Mouse (Mus musculus) splenic B cell, adult 2 months (primary cell): Measurements from ENCODE around the gene Dph2.

ENCODE experiments used
- DNase-seq: peaks from one replicate; pipeline ENCODE4 v3.0.0-alpha.2; 2011; ENCODE audit warnings: low read depth, low spot score
- H3K27me3 ChIP-seq: 2 replicates; pipeline ENCODE4 v1.6.1; 2012; ENCODE audit warnings: mild to moderate bottlenecking, low read length, moderate library complexity, mixed read lengths; ENCODE audit not compliant: control insufficient read depth, poor library complexity, insufficient read depth, severe bottlenecking
- H3K36me3 ChIP-seq: 2 replicates; pipeline ENCODE4 v1.6.1; 2012; ENCODE audit warnings: mild to moderate bottlenecking, low read length, moderate library complexity, mixed read lengths; ENCODE audit not compliant: control insufficient read depth, poor library complexity, insufficient read depth, severe bottlenecking

Dph2 gene

GRCm38 (mm10) chr4:117847011-117847410, 44.8 kb downstream of the Dph2 start:
- H3K27me3 ChIP-seq = no peaks in the 10 kb centered on the region
- DNase-seq = no peak
- H3K36me3 ChIP-seq = no peaks in the 10 kb centered on the region

- no peak for DNase-seq
- H3K27me3 ChIP-seq = no peaks in the 10 kb centered on the region
- H3K36me3 ChIP-seq = no peaks in the 10 kb centered on the region
These were observed 45.6 kb downstream of the Dph2 start for GRCm38 (mm10) chr4:117846261-117846660.

- H3K36me3 ChIP-seq = no peaks in the 10 kb centered on the region
- DNase-seq = no peak
- H3K27me3 ChIP-seq = no peaks in the 10 kb centered on the region
These were observed 46.5 kb downstream of the Dph2 start for GRCm38 (mm10) chr4:117845316-117845715.

- no peaks in the 10 kb centered on the region for H3K27me3 ChIP-seq
- no peak for DNase-seq
- H3K36me3 ChIP-seq = no peaks in the 10 kb centered on the region
These were observed 47.4 kb downstream of the Dph2 start for GRCm38 (mm10) chr4:117844467-117844866.

- no peaks in the 10 kb centered on the region for H3K36me3 ChIP-seq
- DNase-seq = no peak
- no peaks in the 10 kb centered on the region for H3K27me3 ChIP-seq
These were observed 48.7 kb downstream of the Dph2 start for GRCm38 (mm10) chr4:117843101-117843500.

- H3K36me3 ChIP-seq = no peaks in the 10 kb centered on the region
- H3K27me3 ChIP-seq = no peaks in the 10 kb centered on the region
- DNase-seq = no peak
These were observed 50.3 kb downstream of the Dph2 start for GRCm38 (mm10) chr4:117841566-117841965.

- Histone ChIP-seq H3K36me3 (no peaks in the 10 kb centered on the region), H3K27me3 (no peaks in the 10 kb centered on the region)
- DNase-seq = no peak
These were observed 51.0 kb downstream of the Dph2 start for GRCm38 (mm10) chr4:117840821-117841220.

- Histone ChIP-seq H3K36me3 (no peaks in the 10 kb centered on the region), H3K27me3 (no peaks in the 10 kb centered on the region)
- DNase-seq = no peak
These were observed 52.5 kb downstream of the Dph2 start for GRCm38 (mm10) chr4:117839366-117839765.
